Mouse (Mus musculus) small intestine, adult 2 months (tissue): ENCODE measurements around the gene Zfp689. TPM values are rescaled to one million over a fixed set of nuclear protein-coding genes. Genes with fewer than 3 reads are reported as not detected.

Source experiments
- H3K27ac ChIP-seq: fragments of 200-500 bp; 2 replicates; pipeline ENCODE4 v1.5.1; 2012; ENCODE audit warnings: low read depth, low read length, control low read depth, inconsistent platforms; ENCODE audit not compliant: insufficient read depth
- H3K27me3 ChIP-seq: fragments of 200-500 bp; 2 replicates; pipeline ENCODE4 v1.6.1; 2012; ENCODE audit warnings: mild to moderate bottlenecking, moderate library complexity, low read length, inconsistent platforms; ENCODE audit not compliant: control insufficient read depth, insufficient read depth
- H3K36me3 ChIP-seq: fragments of 200-500 bp; 2 replicates; pipeline ENCODE4 v1.6.1; 2012; ENCODE audit warnings: mild to moderate bottlenecking, low read length, control low read depth, inconsistent platforms; ENCODE audit not compliant: control insufficient read depth, insufficient read depth
- H3K4me1 ChIP-seq: fragments of 200-500 bp; 2 replicates; pipeline ENCODE4 v1.6.1; 2012; ENCODE audit warnings: low read length, inconsistent platforms, mixed read lengths; ENCODE audit not compliant: control insufficient read depth, insufficient read depth, insufficient read length
- H3K4me3 ChIP-seq: fragments of 200-500 bp; 2 replicates; pipeline ENCODE4 v1.5.1; 2012; ENCODE audit warnings: low read depth, mild to moderate bottlenecking, control low read depth, inconsistent platforms, low read length, moderate library complexity
- CTCF ChIP-seq: fragments of 200-500 bp; IDR thresholded peaks from 2 replicates; pipeline ENCODE4 v1.5.1; 2012; ENCODE audit warnings: low read depth, mild to moderate bottlenecking, control low read depth, inconsistent platforms, low read length, moderate library complexity, mixed read lengths; ENCODE audit not compliant: insufficient replicate concordance, insufficient read length; ENCODE audit errors: extremely low read depth
- POLR2A ChIP-seq: fragments of 200-500 bp; IDR thresholded peaks from 2 replicates; pipeline ENCODE4 v1.6.1; 2012; ENCODE audit warnings: low read depth, mild to moderate bottlenecking, control low read depth, inconsistent platforms, low read length, moderate library complexity
- WGBS: fragments of 180-500 bp; shearing (Covaris S2); methylation state at CpG from one replicate; pipeline ENCODE4 v1.1.7; 2018; 5-methylcytosine and 5-hydroxymethylcytosine counted together
- polyA plus RNA-seq: library from polyadenylated mRNA; depleted of rRNA; stranded (reverse); fragments of >200 nt; gene quantifications from 2 replicates; pipeline ENCODE4 v1.2.3, GENCODE M21; 2012; rRNA removed

Zfp689 gene
- polyA plus RNA-seq, 1 experiment = 2.9 TPM

- peaks cover 12% of the 10 kb centered on the region for H3K4me1 ChIP-seq
- no peak for TF ChIP-seq CTCF
- no peak for TF ChIP-seq POLR2A
- WGBS = 57% methylated on average over 2 of the region's 2 CpGs
- H3K27ac ChIP-seq = no peak overlapping the region
- no peak overlapping the region for H3K4me3 ChIP-seq
- H3K27me3 ChIP-seq = no peaks in the 10 kb centered on the region
- peaks cover 1% of the 10 kb centered on the region; the same call in 1 of the 2 replicates for H3K36me3 ChIP-seq
Measured at GRCm38 (mm10) chr7:127402980-127403379, 46.0 kb downstream of the Zfp689 start.

- Histone ChIP-seq H3K4me1 (peaks cover 9% of the 10 kb centered on the region), H3K27ac (peak overlapping the region; percentile 59)
- TF ChIP-seq CTCF (no peak), POLR2A (no peak)
Measured at GRCm38 (mm10) chr7:127400355-127400754, 48.6 kb downstream of the Zfp689 start.

GRCm38 (mm10) chr7:127393944-127394333 is 55.0 kb downstream of the Zfp689 start:
- 1% methylated on average over 7 of the region's 7 CpGs for WGBS
- peak overlapping the region; percentile 64 for H3K27ac ChIP-seq
- peaks cover 11% of the 10 kb centered on the region for H3K4me1 ChIP-seq
- TF ChIP-seq CTCF (no peak), POLR2A (no peak)
- H3K27me3 ChIP-seq = no peaks in the 10 kb centered on the region
- H3K36me3 ChIP-seq = peaks cover 8% of the 10 kb centered on the region
- peak overlapping the region; percentile 41 for H3K4me3 ChIP-seq

More at GRCm38 (mm10) chr7:127400355-127400754, 48.6 kb downstream of the Zfp689 start:
- Histone ChIP-seq H3K4me3 (no peak overlapping the region), H3K36me3 (peaks cover 1% of the 10 kb centered on the region; the same call in 1 of the 2 replicates), H3K27me3 (no peaks in the 10 kb centered on the region)
- WGBS = 25% methylated on average over 3 of the region's 3 CpGs

GRCm38 (mm10) chr7:127393157-127393943 is 55.6 kb downstream of the Zfp689 start, which contains the start of gene E430018J23Rik:
Gene E430018J23Rik, minus strand, starts transcription at chr7:127393629.
- TF ChIP-seq POLR2A (no peak; the same call in 1 of the 2 replicates), CTCF (no peak)
- peak within 1 kb of the TSS; percentile 92 for H3K27ac ChIP-seq
- peaks cover 11% of the 10 kb centered on the region for H3K4me1 ChIP-seq
- under 1% methylated on average over 45 of the region's 45 CpGs for WGBS
- no peaks in the 10 kb centered on the region for H3K27me3 ChIP-seq
- peak within 1 kb of the TSS; percentile 87 for H3K4me3 ChIP-seq
- peaks cover 8% of the 10 kb centered on the region for H3K36me3 ChIP-seq

- H3K27ac ChIP-seq = no peak overlapping the region
- peaks cover 8% of the 10 kb centered on the region for H3K36me3 ChIP-seq
- peaks cover 9% of the 10 kb centered on the region; the same call in 1 of the 2 replicates for H3K4me1 ChIP-seq
- H3K27me3 ChIP-seq = no peaks in the 10 kb centered on the region
- H3K4me3 ChIP-seq = peak overlapping the region; percentile 87
- TF ChIP-seq CTCF (no peak), POLR2A (no peak)
- WGBS = 68% methylated on average over 8 of the region's 8 CpGs
Measured at GRCm38 (mm10) chr7:127392251-127392824, 56.6 kb downstream of the Zfp689 start.

Other genes with a start within 250 kb of the Zfp689 start
- 17.5 and 44.1 TPM in 2 replicates for gene Tbc1d10b, start 240.7 kb downstream of the Zfp689 start, polyA plus RNA-seq
- gene Mylpf, start 240.3 kb downstream of the Zfp689 start, polyA plus RNA-seq = 0.74 and 1.3 TPM in 2 replicates
- gene Zfp553, start 216.1 kb downstream of the Zfp689 start, polyA plus RNA-seq = 4.9 and 8.1 TPM in 2 replicates
- gene Sept1, start 216.0 kb downstream of the Zfp689 start, polyA plus RNA-seq = 14.3 and 34.1 TPM in 2 replicates
- gene Zfp771, start 204.9 kb downstream of the Zfp689 start, polyA plus RNA-seq = 100.0 and 118 TPM in 2 replicates
- gene Dctpp1, start 188.4 kb downstream of the Zfp689 start, polyA plus RNA-seq = 56.3 and 62.1 TPM in 2 replicates
- gene Sephs2, start 175.1 kb downstream of the Zfp689 start, polyA plus RNA-seq = 44.5 and 81.9 TPM in 2 replicates
- gene Itgal, start 152.9 kb downstream of the Zfp689 start, polyA plus RNA-seq = 5.7 and 12.5 TPM in 2 replicates
- 27.3 and 47.4 TPM in 2 replicates for gene Zfp768, start 103.6 kb downstream of the Zfp689 start, polyA plus RNA-seq
- 15.0 and 35.5 TPM in 2 replicates for gene Zfp747, start 73.1 kb downstream of the Zfp689 start, polyA plus RNA-seq
- 4.5 and 7.3 TPM in 2 replicates for gene 9130019O22Rik, start 62.0 kb downstream of the Zfp689 start, polyA plus RNA-seq
- gene E430018J23Rik, start 55.5 kb downstream of the Zfp689 start, polyA plus RNA-seq = 6.5 and 12.8 TPM in 2 replicates
- gene Zfp764, start 42.3 kb downstream of the Zfp689 start, polyA plus RNA-seq = 3.5 and 5.8 TPM in 2 replicates
- 14.1 and 29.6 TPM in 2 replicates for gene Zfp688, start 27.1 kb downstream of the Zfp689 start, polyA plus RNA-seq
- 30.3 and 81.2 TPM in 2 replicates for gene Prr14, start 10.5 kb upstream of the Zfp689 start, polyA plus RNA-seq
- gene Fbrs, start 30.0 kb upstream of the Zfp689 start, polyA plus RNA-seq = 26.4 and 41.8 TPM in 2 replicates
- gene Srcap, start 62.8 kb upstream of the Zfp689 start, polyA plus RNA-seq = 22.6 and 52.6 TPM in 2 replicates
- 5.4 and 9.5 TPM in 2 replicates for gene Gm42715, start 70.4 kb upstream of the Zfp689 start, polyA plus RNA-seq
- gene Tmem265, start 112.2 kb upstream of the Zfp689 start, polyA plus RNA-seq = 3.0 and 4.8 TPM in 2 replicates
- 23.3 and 43.2 TPM in 2 replicates for gene Phkg2, start 124.2 kb upstream of the Zfp689 start, polyA plus RNA-seq
- gene Ccdc189, start 139.4 kb upstream of the Zfp689 start, polyA plus RNA-seq = 1.5 TPM in 2 replicates
- gene Rnf40, start 139.6 kb upstream of the Zfp689 start, polyA plus RNA-seq = 10.6 and 20.6 TPM in 2 replicates
- gene Zfp629, start 166.6 kb upstream of the Zfp689 start, polyA plus RNA-seq = 4.4 and 5.5 TPM in 2 replicates